Mouse (Mus musculus) stomach, embryonic 15.5 days (tissue): Measurements from ENCODE around the gene Ctsl. TPM values are rescaled to one million over a fixed set of nuclear protein-coding genes. Genes with fewer than 3 reads are reported as not detected.

Experiments
- ATAC-seq: fragments of 200-750 bp; cut with Nextera tagmentation; 2 replicates; pipeline ENCODE4 v1.8.0; 2017; ENCODE audit warnings: low read depth, moderate number of reproducible peaks, moderate TSS enrichment; ENCODE audit not compliant: insufficient read depth, low FRiP score
- H3K27ac ChIP-seq: fragments of 300-500 bp; sonication (generic); 2 replicates; pipeline ENCODE4 v1.5.1; 2015; ENCODE audit warnings: mild to moderate bottlenecking, inconsistent platforms
- H3K27me3 ChIP-seq: fragments of 300-500 bp; sonication (generic); replicated peaks from 2 replicates; pipeline ENCODE4 v1.6.1; 2015; ENCODE audit warnings: inconsistent platforms
- H3K36me3 ChIP-seq: fragments of 300-500 bp; sonication (generic); 2 replicates; pipeline ENCODE4 v1.6.1; 2015; ENCODE audit warnings: inconsistent platforms
- H3K4me1 ChIP-seq: fragments of 300-500 bp; sonication (generic); 2 replicates; pipeline ENCODE4 v1.6.1; 2015; ENCODE audit warnings: inconsistent platforms
- H3K4me2 ChIP-seq: fragments of 300-500 bp; sonication (generic); 2 replicates; pipeline ENCODE4 v1.6.1; 2015; ENCODE audit warnings: mild to moderate bottlenecking, inconsistent platforms
- H3K4me3 ChIP-seq: fragments of 300-500 bp; sonication (generic); replicated peaks from 2 replicates; pipeline ENCODE4 v1.5.1; 2015; ENCODE audit warnings: inconsistent platforms
- H3K9ac ChIP-seq: fragments of 300-500 bp; sonication (generic); 2 replicates; pipeline ENCODE4 v1.6.1; 2015; ENCODE audit warnings: inconsistent platforms
- H3K9me3 ChIP-seq: fragments of 300-500 bp; sonication (generic); 2 replicates; pipeline ENCODE4 v1.6.1; 2016; ENCODE audit warnings: inconsistent platforms
- WGBS: fragments of 180-500 bp; shearing (Covaris S2); methylation state at CpG from one replicate; pipeline ENCODE4 v1.1.7; 2015; 5-methylcytosine and 5-hydroxymethylcytosine counted together
- polyA plus RNA-seq: library from polyadenylated mRNA; unstranded; fragments of >200 nt; fragmentation: Nextera tagmentation; extraction: Ambion mirVana; gene quantifications from 2 replicates; pipeline ENCODE4 v1.2.1, GENCODE M21; 2015

Ctsl gene
- polyA plus RNA-seq, result 221 and 248 TPM in 2 replicates

DNA sequence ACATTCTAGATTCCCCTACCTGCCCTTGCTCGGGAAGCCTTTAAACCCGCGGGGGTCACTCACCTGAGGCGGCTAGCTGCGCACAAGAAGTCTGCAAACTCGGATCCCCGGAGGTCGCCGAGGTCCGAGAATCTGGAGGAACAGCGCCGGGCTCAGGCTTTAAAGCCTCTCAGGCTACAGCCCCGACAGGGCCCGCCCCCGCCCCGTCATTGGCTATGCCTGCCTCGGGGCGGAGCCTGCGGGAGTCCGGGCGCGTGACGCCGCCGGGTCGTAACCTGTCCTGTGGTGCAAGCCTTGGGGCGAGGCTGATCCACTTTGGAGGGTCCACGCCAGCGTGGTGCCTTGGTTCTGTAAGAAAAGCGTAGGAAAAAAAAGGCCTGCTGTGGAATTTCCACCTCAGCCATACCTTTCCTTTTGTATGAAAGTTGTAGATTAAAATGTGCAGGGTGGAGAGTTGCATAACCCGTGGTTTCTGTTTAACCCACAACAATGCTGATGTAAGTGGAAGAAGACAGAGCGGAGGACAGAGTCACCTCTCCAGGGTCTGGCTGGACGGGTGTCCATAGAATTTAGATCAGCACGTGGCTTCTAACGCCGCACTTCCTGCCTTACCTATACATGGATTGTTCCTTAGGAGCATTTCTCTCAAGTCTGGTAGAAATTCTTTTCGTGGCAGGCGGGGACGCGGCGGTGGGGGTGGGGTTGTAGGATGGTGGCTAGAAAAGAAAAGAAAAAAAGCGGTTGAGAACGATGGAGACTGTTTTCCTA, at the start of gene Ctsl:
TSS of gene Ctsl (minus strand) at position 718 of the 768 bp plus-strand sequence.
- Histone ChIP-seq H3K4me2 (peak within 1 kb of the TSS; percentile 80), H3K27ac (peak within 1 kb of the TSS; percentile 68), H3K36me3 (no peaks in the 10 kb centered on the region; the same call in none of the 2 replicates), H3K4me3 (peak within 1 kb of the TSS; percentile 83), H3K27me3 (no peaks in the 10 kb centered on the region), H3K4me1 (no peaks in the 10 kb centered on the region), H3K9me3 (no peaks in the 10 kb centered on the region), H3K9ac (peak within 1 kb of the TSS; percentile 67)
- peak; percentile 99 for ATAC-seq
- WGBS, result under 1% methylated on average over 43 of the region's 43 CpGs

DNA sequence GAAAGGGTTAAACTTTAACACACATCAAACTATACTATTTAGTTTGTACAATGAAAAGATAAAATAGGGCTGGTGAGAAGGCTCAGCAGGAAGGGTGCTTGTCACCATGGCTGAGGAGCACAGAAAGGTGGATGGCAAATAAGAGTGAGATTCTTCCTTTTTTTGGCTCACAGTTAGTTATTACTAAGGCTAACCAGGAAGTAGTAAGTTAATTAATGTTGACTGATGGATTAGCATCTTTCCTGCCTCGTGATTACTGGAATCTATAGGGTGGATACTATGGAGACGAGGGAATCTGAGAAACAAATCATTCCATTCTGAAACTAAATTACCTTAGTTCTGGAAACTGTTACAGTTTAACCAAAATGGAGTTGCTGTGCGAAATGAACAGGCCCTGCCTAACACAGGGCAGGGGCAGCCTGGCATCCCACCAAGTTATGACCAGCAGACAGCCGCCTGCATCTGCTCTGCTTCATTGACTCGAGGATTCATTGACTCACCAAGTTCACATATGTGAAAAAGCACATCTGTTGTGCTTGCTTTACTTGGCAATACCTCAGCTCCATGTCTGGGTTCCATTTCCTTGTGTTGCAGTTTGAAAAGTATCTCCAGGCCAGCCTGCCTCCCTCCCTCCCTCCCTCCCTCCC, 46.4 kb upstream of the Ctsl start:
- Histone ChIP-seq H3K27ac (peak overlapping the region; percentile 74), H3K9ac (no peak overlapping the region), H3K4me2 (no peak overlapping the region), H3K4me1 (peaks cover 7% of the 10 kb centered on the region; the same call in 1 of the 2 replicates), H3K4me3 (no peak overlapping the region), H3K9me3 (no peaks in the 10 kb centered on the region), H3K27me3 (no peaks in the 10 kb centered on the region), H3K36me3 (no peaks in the 10 kb centered on the region)
- WGBS, result 18% methylated on average over 5 of the region's 5 CpGs
- ATAC-seq, result peak; percentile 76; the same call in 1 of the 2 replicates

DNA sequence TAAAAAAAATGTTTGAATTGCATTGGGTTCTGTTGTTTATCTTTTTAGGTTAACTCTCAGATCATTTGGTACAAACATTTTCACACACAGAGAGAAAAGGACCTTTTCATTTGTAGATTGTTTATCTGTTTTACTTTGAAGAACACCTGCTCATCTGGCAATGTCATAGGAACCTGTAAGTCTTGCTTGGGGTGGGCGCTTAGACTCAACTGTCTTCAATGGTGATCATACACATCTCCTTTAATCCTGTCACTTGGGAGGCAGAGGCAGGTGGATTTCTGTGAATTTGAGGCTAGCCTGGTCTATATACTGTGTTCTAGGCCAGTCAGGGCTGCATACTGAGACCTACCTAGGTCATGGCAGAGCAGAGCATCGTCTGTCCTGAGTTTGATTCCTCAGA, 45.0 kb upstream of the Ctsl start:
- no peak overlapping the region for H3K9ac ChIP-seq
- no peaks in the 10 kb centered on the region for H3K9me3 ChIP-seq
- no peaks in the 10 kb centered on the region for H3K36me3 ChIP-seq
- H3K27me3 ChIP-seq, result no peaks in the 10 kb centered on the region
- H3K27ac ChIP-seq, result no peak overlapping the region
- 75% methylated on average over 2 of the region's 2 CpGs for WGBS
- no peak overlapping the region for H3K4me3 ChIP-seq
- no peak overlapping the region for H3K4me2 ChIP-seq
- H3K4me1 ChIP-seq, result peaks cover 3% of the 10 kb centered on the region; the same call in 1 of the 2 replicates
- no peak for ATAC-seq

DNA sequence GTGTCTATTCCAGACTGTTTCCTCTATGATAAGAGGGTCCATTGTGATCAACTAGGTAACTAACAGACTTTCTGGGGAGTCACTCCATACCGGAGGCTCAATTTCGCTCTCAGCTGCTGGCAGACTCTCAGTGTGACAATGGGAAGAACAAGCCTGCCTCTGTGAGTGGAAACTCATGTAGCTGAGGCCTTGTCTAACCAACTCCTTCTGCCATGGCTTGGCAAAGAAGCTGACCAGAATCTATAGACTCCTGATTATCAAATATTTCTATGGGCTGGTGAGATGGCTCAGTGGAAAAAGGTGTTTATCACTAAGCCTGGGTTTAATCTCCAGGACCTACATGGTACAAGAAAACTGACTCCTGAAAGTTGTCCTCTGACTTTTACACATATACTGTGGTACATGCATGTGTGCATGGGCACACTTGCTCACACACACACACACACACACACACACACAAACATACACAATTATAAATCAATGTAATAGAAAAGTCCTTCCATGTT, 42.1 kb upstream of the Ctsl start:
- H3K4me2 ChIP-seq, result no peak overlapping the region
- no peak overlapping the region for H3K4me3 ChIP-seq
- no peak overlapping the region for H3K27ac ChIP-seq
- H3K36me3 ChIP-seq, result no peaks in the 10 kb centered on the region
- WGBS, result 76% methylated on average over 2 of the region's 2 CpGs
- ATAC-seq, result no peak
- no peak overlapping the region for H3K9ac ChIP-seq
- H3K27me3 ChIP-seq, result no peaks in the 10 kb centered on the region
- peaks cover 3% of the 10 kb centered on the region; the same call in 1 of the 2 replicates for H3K4me1 ChIP-seq
- H3K9me3 ChIP-seq, result no peaks in the 10 kb centered on the region

DNA sequence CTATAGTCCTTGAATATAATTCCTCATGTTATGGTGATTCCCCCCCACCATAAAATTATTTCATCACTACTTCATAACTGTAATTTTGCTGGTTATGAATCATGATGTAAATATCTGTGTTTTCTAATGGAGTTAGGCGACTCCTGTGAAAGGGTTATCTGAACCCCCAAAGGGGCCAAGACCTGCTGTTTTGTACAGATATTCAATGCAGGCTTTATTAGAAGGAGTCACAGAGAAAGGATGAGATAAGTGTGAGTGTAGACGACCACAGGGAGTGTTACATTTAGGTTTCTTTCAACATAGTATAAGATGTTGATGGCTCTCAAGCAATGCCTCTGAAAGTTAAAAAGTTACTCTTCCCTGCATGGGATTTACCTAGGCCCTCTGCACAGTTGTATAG, 40.6 kb upstream of the Ctsl start:
- peak; percentile 47; the same call in 1 of the 2 replicates for ATAC-seq
- H3K4me3 ChIP-seq, result no peak overlapping the region
- H3K9me3 ChIP-seq, result no peaks in the 10 kb centered on the region
- no peaks in the 10 kb centered on the region for H3K36me3 ChIP-seq
- H3K9ac ChIP-seq, result no peak overlapping the region
- 68% methylated on average over 2 of the region's 2 CpGs for WGBS
- no peaks in the 10 kb centered on the region for H3K4me1 ChIP-seq
- H3K27ac ChIP-seq, result no peak overlapping the region
- no peak overlapping the region for H3K4me2 ChIP-seq
- H3K27me3 ChIP-seq, result no peaks in the 10 kb centered on the region

DNA sequence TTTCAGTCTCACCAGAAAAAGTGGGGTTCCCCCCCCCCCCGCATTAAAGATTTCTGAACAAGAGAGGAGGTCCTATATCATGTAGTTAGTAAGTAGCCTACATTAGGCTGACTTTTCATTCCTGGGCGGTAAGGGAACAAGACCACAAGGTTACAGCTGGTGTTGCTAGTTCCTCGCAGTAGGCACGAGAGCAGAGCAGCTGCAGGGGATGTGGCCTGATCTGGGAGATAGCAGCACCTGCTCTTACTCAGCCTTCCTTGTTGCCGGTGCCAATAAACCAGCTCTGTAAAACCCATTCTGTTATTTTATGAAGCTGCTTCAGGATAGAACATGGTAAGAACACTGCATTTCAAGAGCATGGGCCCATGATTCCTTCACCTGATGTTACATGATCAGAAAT, 39.9 kb upstream of the Ctsl start:
- no peak overlapping the region for H3K4me3 ChIP-seq
- H3K36me3 ChIP-seq, result no peaks in the 10 kb centered on the region
- no peaks in the 10 kb centered on the region for H3K27me3 ChIP-seq
- no peaks in the 10 kb centered on the region for H3K4me1 ChIP-seq
- no peak overlapping the region for H3K4me2 ChIP-seq
- ATAC-seq, result peak; percentile 72; the same call in 1 of the 2 replicates
- H3K9ac ChIP-seq, result no peak overlapping the region
- no peaks in the 10 kb centered on the region for H3K9me3 ChIP-seq
- 57% methylated on average over 5 of the region's 5 CpGs for WGBS
- no peak overlapping the region for H3K27ac ChIP-seq

DNA sequence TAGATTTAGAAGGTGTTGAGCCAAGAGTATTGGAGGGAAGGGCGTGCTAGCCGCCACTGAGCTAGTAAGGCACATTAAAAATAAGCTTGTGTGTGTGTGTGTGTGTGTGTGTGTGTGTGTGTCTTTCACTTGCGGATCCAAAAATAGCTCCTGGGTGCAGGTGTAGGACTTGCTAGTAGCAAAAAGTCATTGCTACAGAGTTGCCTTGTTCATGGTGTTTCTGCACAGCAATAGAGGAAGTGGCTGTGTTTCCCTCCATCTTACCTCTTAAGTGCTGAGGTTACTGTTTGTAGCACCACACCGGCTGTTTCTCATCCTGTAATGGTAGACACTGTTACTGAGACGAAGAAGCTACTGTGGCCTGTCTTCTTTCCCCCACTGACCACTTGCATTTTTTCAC, 37.3 kb upstream of the Ctsl start:
- ATAC-seq, result no peak
- H3K27me3 ChIP-seq, result no peaks in the 10 kb centered on the region
- no peak overlapping the region for H3K4me2 ChIP-seq
- H3K9me3 ChIP-seq, result no peaks in the 10 kb centered on the region
- H3K4me1 ChIP-seq, result no peaks in the 10 kb centered on the region
- H3K36me3 ChIP-seq, result no peaks in the 10 kb centered on the region
- no peak overlapping the region for H3K9ac ChIP-seq
- no peak overlapping the region for H3K27ac ChIP-seq
- H3K4me3 ChIP-seq, result no peak overlapping the region
- WGBS, result 81% methylated on average over 5 of the region's 5 CpGs

DNA sequence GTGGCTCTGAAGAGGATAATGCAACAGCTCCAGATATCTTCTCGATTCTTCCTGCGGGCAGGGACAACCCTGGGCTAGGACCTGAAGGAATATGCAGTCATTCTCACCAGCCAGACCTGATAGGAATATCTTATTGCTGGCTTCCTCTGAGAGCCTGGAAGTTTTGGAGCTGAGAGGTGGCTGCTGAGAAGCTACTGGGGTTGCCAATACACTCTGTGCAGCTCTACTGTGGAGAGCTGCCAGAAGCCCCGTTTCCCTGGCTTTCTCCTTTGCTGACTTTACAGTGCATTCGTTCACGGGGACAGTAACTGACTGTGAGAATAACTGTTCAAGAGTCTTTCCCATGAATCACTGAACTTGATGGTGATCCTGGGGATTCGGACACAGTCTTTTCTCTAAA, 34.9 kb upstream of the Ctsl start:
- H3K9me3 ChIP-seq, result no peaks in the 10 kb centered on the region
- no peaks in the 10 kb centered on the region for H3K27me3 ChIP-seq
- no peak overlapping the region for H3K4me2 ChIP-seq
- no peak overlapping the region for H3K4me3 ChIP-seq
- H3K27ac ChIP-seq, result no peak overlapping the region
- no peaks in the 10 kb centered on the region for H3K36me3 ChIP-seq
- no peak overlapping the region for H3K9ac ChIP-seq
- ATAC-seq, result no peak
- WGBS, result 67% methylated on average over 6 of the region's 6 CpGs
- peaks cover 5% of the 10 kb centered on the region; the same call in 1 of the 2 replicates for H3K4me1 ChIP-seq

DNA sequence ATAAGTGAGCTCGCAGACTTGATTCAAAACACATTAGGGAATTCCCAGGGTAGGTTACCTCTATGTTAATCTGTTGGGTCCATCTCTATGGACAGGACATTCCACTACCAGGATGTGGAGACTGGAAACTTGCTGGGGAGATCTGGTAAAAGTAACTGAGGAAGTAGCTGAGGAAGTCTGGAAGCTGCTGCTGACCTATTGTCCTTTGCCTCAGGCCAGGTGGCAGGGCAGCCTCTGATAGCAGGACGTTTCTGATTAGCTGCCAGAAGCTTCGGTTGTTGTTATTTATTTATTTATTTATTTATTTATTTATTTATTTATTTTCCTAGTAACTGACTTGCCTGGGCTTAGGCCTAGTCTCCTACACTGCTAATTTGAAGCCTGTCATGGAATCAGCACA, 32.8 kb upstream of the Ctsl start:
- Histone ChIP-seq H3K4me3 (no peak overlapping the region), H3K27me3 (no peaks in the 10 kb centered on the region), H3K9me3 (no peaks in the 10 kb centered on the region), H3K27ac (no peak overlapping the region), H3K36me3 (no peaks in the 10 kb centered on the region), H3K4me1 (peaks cover 5% of the 10 kb centered on the region; the same call in 1 of the 2 replicates), H3K9ac (no peak overlapping the region), H3K4me2 (no peak overlapping the region)
- WGBS, result 59% methylated on average over 3 of the region's 3 CpGs
- ATAC-seq, result no peak

DNA sequence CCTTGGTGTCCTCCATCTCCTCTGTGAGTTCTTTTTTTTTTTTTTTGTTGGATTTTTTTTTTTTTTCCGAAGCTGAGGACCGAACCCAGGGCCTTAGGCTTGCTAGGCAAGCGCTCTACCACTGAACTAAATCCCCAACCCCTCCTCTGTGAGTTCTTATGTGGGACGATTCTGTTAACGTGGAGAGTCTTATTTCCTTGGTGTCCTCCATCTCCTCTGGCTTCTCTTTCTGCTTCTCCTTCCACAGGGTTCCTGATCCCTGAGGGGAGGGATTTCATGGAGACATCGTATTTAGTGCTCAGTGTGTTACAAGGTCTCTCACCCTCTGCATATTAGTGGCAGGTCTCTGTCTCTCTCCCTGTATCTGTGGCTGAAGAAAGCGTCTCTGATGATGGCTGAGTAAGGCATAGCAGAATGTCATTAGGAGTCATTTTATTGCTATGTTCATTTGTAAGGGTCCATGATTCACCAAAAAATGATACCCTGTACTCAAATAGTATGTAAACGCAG, 32.3 kb upstream of the Ctsl start:
- Histone ChIP-seq H3K27me3 (no peaks in the 10 kb centered on the region), H3K27ac (no peak overlapping the region), H3K4me3 (no peak overlapping the region), H3K9ac (no peak overlapping the region), H3K9me3 (no peaks in the 10 kb centered on the region), H3K4me2 (no peak overlapping the region), H3K4me1 (peaks cover 5% of the 10 kb centered on the region; the same call in 1 of the 2 replicates), H3K36me3 (no peaks in the 10 kb centered on the region)
- ATAC-seq, result no peak
- WGBS, result 88% methylated on average over 8 of the region's 8 CpGs

DNA sequence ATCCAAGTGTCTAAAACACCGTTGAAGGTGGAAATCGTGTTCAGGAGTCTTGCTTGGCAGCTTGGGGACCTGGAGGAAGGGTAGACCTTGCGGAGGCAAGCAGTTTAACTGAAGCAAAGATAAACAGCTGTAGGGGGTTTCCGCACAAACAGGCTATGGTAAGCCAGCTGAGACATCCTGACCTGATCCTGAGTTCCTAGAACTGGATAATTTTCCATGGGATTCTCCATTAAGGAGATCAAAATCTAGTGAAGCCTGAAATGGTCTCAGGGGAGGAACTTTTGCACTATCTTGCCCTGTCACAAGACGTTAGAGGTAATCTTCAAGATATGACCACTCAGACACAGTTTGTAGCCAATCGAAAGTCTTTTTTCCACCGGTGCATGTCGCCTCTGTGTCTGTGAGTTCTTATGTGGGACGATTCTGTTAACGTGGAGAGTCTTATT, 31.8 kb upstream of the Ctsl start:
- Histone ChIP-seq H3K4me2 (no peak overlapping the region), H3K36me3 (no peaks in the 10 kb centered on the region), H3K9me3 (no peaks in the 10 kb centered on the region), H3K27me3 (no peaks in the 10 kb centered on the region), H3K9ac (no peak overlapping the region), H3K4me3 (no peak overlapping the region), H3K27ac (no peak overlapping the region), H3K4me1 (peaks cover 5% of the 10 kb centered on the region; the same call in 1 of the 2 replicates)
- 76% methylated on average over 10 of the region's 10 CpGs for WGBS
- no peak for ATAC-seq

DNA sequence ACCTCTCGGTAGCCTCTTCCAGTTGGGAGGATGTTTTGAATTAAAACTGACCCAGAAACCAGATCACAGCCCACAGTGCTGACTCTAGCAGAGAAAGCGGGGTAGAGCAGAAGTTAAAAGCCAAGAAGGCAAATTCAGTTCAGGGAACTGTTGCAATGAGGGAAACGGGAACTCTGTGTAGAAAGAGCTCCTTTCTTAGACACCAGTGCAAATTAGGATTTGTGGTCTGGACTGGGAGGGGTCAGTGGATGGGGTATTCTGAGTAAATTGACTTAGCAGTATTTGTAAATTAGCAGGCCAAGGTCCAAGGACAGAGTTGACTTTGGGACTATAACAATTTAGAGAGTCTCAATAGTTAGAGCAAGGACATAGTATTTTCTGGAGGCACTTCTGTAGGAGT, 31.3 kb upstream of the Ctsl start:
- Histone ChIP-seq H3K9me3 (no peaks in the 10 kb centered on the region), H3K9ac (no peak overlapping the region), H3K27ac (no peak overlapping the region), H3K27me3 (no peaks in the 10 kb centered on the region), H3K4me1 (peaks cover 5% of the 10 kb centered on the region; the same call in 1 of the 2 replicates), H3K36me3 (no peaks in the 10 kb centered on the region), H3K4me3 (no peak overlapping the region), H3K4me2 (no peak overlapping the region)
- WGBS, result 57% methylated on average over 3 of the region's 3 CpGs
- no peak for ATAC-seq
